Mouse (Mus musculus) liver, embryonic 14.5 days (tissue): ENCODE data around the gene C4bp.

Experiments used
- CTCF ChIP-seq: IDR thresholded peaks from 2 replicates; pipeline ENCODE4 v1.5.1; 2016; ENCODE audit warnings: antibody characterized with exemption, low read depth, control low read depth
- EP300 ChIP-seq: IDR thresholded peaks from 2 replicates; pipeline ENCODE4 v1.6.1; 2016; ENCODE audit warnings: antibody characterized with exemption, low read depth

GRCm38 (mm10) chr1:130701976-130702375 is 40.5 kb upstream of the C4bp start:
- TF ChIP-seq CTCF (no peak), EP300 (no peak)
